Mouse (Mus musculus) lung, adult 2 months (tissue): ENCODE data around the gene Agpat4.

Experiments
- CTCF ChIP-seq: fragments of 200-500 bp; IDR thresholded peaks from 2 replicates; pipeline ENCODE4 v1.5.1; 2011; ENCODE audit warnings: mild to moderate bottlenecking, low read length, control low read depth; ENCODE audit not compliant: insufficient read depth
- POLR2A ChIP-seq: fragments of 200-500 bp; IDR thresholded peaks from 2 replicates; pipeline ENCODE4 v1.6.1; 2011; ENCODE audit warnings: low read depth, mild to moderate bottlenecking, control low read depth, low read length, borderline replicate concordance; ENCODE audit errors: extremely low read depth

DNA sequence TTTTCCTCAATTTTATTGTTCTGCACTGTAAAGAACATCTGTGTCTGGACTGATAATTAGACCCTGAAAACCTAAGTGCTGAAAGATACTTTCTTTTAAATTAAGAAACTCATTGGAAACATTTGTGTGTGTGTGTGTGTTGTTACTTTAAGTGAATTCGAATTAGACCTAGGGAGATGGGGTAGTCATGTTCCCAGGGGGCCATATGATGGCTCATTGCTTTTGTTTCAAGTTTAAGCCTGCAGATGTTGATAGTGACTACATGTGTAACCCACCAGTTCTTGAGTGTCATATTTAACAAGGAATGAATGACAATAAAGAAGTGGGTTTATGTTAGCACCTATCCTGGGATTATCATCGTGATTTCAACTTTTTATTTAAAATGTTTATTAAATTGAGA is 53.2 kb downstream of the Agpat4 start:
- TF ChIP-seq CTCF (no peak), POLR2A (no peak)
